Mouse (Mus musculus): ENCODE measurements around the gene Sh3d21. TPM values are rescaled to one million over a fixed set of nuclear protein-coding genes. Genes with fewer than 3 reads are reported as not detected.

Gene Sh3d21
- polyA plus RNA-seq, 1 experiment from 2014 or later = 2.7 TPM

DNA sequence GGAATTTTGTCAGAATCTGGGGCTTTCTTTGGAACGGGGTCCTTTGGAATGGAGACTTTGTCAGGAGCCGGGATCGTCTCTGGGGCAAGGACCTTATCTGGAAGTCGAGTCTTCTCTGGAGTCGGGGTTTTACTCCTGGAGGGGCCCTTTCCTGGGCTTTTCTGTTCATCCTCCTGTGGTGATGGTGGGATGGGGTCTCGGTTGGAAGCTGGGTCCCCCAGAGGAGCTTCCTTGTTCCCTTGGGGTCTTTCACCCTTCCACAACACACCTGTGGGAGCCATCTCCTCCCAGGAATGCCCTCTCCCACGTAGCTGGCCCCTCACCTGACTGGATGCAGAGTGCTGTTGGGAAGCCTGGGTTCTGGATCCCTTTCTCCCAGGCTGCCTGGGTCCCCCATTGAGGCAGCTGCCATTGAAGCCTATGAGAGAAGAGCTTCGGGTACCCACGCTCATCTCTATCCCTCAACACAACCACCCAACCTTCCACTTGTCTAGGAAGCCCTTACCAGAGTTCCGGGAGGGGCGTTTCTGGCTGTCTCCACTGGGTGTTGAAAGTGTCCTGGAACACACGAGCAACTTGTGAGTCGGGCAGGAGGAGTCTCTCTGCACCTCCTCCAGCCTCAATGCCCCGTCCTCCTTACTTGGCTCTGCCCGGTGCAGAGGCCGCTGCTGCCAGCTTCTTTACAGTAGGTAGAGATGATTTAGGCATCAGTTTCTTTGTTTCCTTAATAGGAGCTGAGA is 11.4 kb downstream of the Sh3d21 start:
- H3K36me3 ChIP-seq (ENCODE audit: control insufficient read depth, insufficient read depth, low read length) = no peaks in the 10 kb centered on the region
- no peak overlapping the region for H3K4me2 ChIP-seq
- H3K27ac ChIP-seq (ENCODE audit: low read depth, low read length) = no peak overlapping the region
- no peak overlapping the region for H3K9ac ChIP-seq (ENCODE audit: low read depth, low read length)
- peaks cover 12% of the 10 kb centered on the region for H3K27me3 ChIP-seq (ENCODE audit: control insufficient read depth, insufficient read depth, low read length)
- ATAC-seq (replicated peaks; ENCODE audit: insufficient number of reproducible peaks, low FRiP score, low TSS enrichment) = no peak
- 70% methylated on average over 16 of the region's 16 CpGs for WGBS (ENCODE audit: insufficient replicate concordance)
- peaks cover 40% of the 10 kb centered on the region for H3K4me1 ChIP-seq (ENCODE audit: control insufficient read depth, insufficient read depth, low read length)
- H3K4me3 ChIP-seq (ENCODE audit: low read depth, low read length) = no peak overlapping the region
- H3K9me3 ChIP-seq (replicated peaks; ENCODE audit: control insufficient read depth, low read length) = no peaks in the 10 kb centered on the region

DNA sequence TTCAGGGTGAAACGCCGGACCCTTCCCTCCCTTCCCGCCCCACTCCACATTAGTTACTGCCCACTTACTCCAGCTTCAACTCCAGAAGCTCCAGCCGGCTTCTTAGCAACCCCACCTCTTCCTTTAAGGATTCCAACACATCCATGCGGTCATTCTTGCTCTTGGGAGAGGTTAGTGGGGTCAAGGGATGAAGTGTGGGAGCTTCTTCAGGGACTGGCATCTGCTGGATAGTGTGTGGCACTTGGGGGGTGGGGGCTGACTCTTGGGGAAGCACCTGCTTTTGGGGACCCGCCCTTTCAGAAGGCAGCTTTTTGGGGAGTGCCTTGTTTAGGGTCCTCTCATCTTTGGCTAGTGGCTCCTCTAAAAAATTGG is 12.4 kb downstream of the Sh3d21 start:
- ATAC-seq (replicated peaks; ENCODE audit: insufficient number of reproducible peaks, low FRiP score, low TSS enrichment) = no peak
- Histone ChIP-seq H3K9me3 (replicated peaks; ENCODE audit: control insufficient read depth, low read length) (no peaks in the 10 kb centered on the region), H3K4me2 (peak overlapping the region; percentile 73), H3K36me3 (ENCODE audit: control insufficient read depth, insufficient read depth, low read length) (no peaks in the 10 kb centered on the region), H3K9ac (ENCODE audit: low read depth, low read length) (no peak overlapping the region), H3K4me3 (ENCODE audit: low read depth, low read length) (peak overlapping the region; percentile 18; the same call in 1 of the 2 replicates), H3K4me1 (ENCODE audit: control insufficient read depth, insufficient read depth, low read length) (peaks cover 40% of the 10 kb centered on the region), H3K27me3 (ENCODE audit: control insufficient read depth, insufficient read depth, low read length) (peaks cover 12% of the 10 kb centered on the region), H3K27ac (ENCODE audit: low read depth, low read length) (peak overlapping the region; percentile 60)
- WGBS (ENCODE audit: insufficient replicate concordance) = 63% methylated on average over 6 of the region's 6 CpGs

DNA sequence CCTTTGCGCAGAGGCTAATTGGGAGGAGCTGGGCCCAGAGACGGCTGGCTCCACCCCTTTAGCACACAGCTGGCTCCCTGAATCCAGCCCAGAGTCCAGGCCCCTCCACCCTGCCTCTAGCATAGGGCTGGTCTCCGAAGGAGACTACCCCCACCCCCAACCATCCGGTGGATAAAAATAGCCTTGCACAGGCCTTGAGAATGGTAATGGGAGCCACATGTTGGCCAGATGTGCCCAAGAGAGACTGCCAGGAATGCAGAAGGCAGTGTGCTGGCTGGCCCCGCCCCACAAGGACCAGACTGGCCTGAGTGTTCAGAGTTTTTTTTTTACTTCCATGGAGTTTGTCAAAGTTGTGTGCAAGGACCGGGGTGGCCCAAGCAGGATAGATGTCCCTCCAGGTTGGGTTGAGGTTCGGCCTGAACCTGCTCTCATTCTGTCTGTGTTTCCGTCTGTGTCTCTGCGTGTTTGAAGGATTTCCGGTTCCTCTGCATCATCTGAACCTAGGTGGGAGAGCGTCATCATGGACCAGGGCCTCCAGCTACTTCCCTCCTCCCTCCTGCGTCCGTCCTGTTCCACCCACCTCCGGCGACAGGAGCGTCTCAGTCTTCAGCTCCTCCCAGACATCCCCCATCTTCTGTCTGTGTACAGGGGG is 12.9 kb downstream of the Sh3d21 start:
- Histone ChIP-seq H3K4me2 (peak overlapping the region; percentile 73), H3K4me1 (ENCODE audit: control insufficient read depth, insufficient read depth, low read length) (peaks cover 37% of the 10 kb centered on the region), H3K27me3 (ENCODE audit: control insufficient read depth, insufficient read depth, low read length) (peaks cover 12% of the 10 kb centered on the region), H3K27ac (ENCODE audit: low read depth, low read length) (peak overlapping the region; percentile 60), H3K9ac (ENCODE audit: low read depth, low read length) (no peak overlapping the region), H3K9me3 (replicated peaks; ENCODE audit: control insufficient read depth, low read length) (no peaks in the 10 kb centered on the region), H3K36me3 (ENCODE audit: control insufficient read depth, insufficient read depth, low read length) (no peaks in the 10 kb centered on the region), H3K4me3 (ENCODE audit: low read depth, low read length) (peak overlapping the region; percentile 18; the same call in 1 of the 2 replicates)
- WGBS (ENCODE audit: insufficient replicate concordance) = 34% methylated on average over 16 of the region's 16 CpGs
- ATAC-seq (replicated peaks; ENCODE audit: insufficient number of reproducible peaks, low FRiP score, low TSS enrichment) = peak; percentile 40; the same call in 1 of the 2 replicates

DNA sequence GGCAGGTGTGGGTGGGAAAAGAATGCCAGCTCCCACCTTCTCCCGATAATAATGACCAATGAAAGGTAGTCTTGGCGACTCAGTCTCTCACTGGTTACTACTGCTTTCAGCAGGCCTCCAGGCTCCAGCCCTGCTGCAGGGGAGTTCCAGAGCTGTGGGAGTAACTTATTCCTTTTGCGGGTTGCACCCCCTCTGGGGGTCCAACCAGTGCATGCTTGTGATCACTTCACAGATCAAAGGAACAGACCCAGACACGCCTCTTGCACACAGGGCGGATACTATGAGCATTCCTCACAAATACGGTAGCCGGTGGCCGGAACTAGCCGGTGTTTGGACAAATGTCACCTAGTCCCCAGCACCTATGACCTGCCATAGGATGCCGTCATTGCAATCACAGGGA is 13.5 kb downstream of the Sh3d21 start:
- no peaks in the 10 kb centered on the region for H3K9me3 ChIP-seq (replicated peaks; ENCODE audit: control insufficient read depth, low read length)
- 51% methylated on average over 10 of the region's 10 CpGs for WGBS (ENCODE audit: insufficient replicate concordance)
- H3K27me3 ChIP-seq (ENCODE audit: control insufficient read depth, insufficient read depth, low read length) = peaks cover 12% of the 10 kb centered on the region
- H3K9ac ChIP-seq (ENCODE audit: low read depth, low read length) = peak overlapping the region; percentile 49; the same call in 1 of the 2 replicates
- no peak for ATAC-seq (replicated peaks; ENCODE audit: insufficient number of reproducible peaks, low FRiP score, low TSS enrichment)
- peaks cover 32% of the 10 kb centered on the region for H3K4me1 ChIP-seq (ENCODE audit: control insufficient read depth, insufficient read depth, low read length)
- 0 out of 2 replicates have a peak overlapping the region, but pooled peaks have one; percentile 43 for H3K27ac ChIP-seq (ENCODE audit: low read depth, low read length)
- no peaks in the 10 kb centered on the region for H3K36me3 ChIP-seq (ENCODE audit: control insufficient read depth, insufficient read depth, low read length)
- peak overlapping the region; percentile 73 for H3K4me2 ChIP-seq
- peak overlapping the region; percentile 72 for H3K4me3 ChIP-seq (ENCODE audit: low read depth, low read length)

DNA sequence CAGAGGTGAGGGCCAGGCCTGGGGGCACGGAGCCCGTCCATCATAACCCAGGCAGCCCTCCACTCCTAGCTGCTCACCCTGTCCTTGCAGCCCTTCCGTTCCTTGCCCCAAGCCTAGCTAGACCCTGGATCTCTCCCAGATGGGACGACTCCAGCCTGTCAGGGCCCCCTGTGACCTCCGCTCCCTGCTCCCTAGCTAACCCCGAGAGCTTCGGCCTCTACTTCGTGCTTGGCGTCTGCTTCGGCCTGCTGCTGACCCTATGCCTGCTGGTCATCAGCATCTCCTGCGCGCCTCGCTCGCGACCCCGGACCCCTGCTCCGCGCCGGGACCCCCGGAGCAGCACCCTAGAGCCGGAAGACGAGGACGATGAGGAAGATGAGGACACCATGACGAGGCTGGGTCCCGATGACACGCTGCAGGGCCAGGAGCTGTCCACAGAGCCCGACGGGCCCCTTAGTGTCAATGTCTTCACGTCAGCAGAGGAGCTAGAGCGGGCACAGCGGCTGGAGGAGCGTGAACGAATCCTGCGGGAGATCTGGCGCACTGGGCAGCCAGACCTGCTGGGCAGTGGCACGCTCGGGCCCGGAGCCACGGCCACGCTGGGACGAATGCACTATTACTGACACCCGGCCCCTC is 14.1 kb downstream of the Sh3d21 start:
- H3K9ac ChIP-seq (ENCODE audit: low read depth, low read length) = peak overlapping the region; percentile 73
- peaks cover 12% of the 10 kb centered on the region for H3K27me3 ChIP-seq (ENCODE audit: control insufficient read depth, insufficient read depth, low read length)
- peak overlapping the region; percentile 73 for H3K4me2 ChIP-seq
- ATAC-seq (replicated peaks; ENCODE audit: insufficient number of reproducible peaks, low FRiP score, low TSS enrichment) = no peak
- peaks cover 30% of the 10 kb centered on the region for H3K4me1 ChIP-seq (ENCODE audit: control insufficient read depth, insufficient read depth, low read length)
- H3K4me3 ChIP-seq (ENCODE audit: low read depth, low read length) = peak overlapping the region; percentile 72
- H3K9me3 ChIP-seq (replicated peaks; ENCODE audit: control insufficient read depth, low read length) = no peaks in the 10 kb centered on the region
- H3K36me3 ChIP-seq (ENCODE audit: control insufficient read depth, insufficient read depth, low read length) = no peaks in the 10 kb centered on the region
- 18% methylated on average over 42 of the region's 42 CpGs for WGBS (ENCODE audit: insufficient replicate concordance)
- H3K27ac ChIP-seq (ENCODE audit: low read depth, low read length) = peak overlapping the region; percentile 87

DNA sequence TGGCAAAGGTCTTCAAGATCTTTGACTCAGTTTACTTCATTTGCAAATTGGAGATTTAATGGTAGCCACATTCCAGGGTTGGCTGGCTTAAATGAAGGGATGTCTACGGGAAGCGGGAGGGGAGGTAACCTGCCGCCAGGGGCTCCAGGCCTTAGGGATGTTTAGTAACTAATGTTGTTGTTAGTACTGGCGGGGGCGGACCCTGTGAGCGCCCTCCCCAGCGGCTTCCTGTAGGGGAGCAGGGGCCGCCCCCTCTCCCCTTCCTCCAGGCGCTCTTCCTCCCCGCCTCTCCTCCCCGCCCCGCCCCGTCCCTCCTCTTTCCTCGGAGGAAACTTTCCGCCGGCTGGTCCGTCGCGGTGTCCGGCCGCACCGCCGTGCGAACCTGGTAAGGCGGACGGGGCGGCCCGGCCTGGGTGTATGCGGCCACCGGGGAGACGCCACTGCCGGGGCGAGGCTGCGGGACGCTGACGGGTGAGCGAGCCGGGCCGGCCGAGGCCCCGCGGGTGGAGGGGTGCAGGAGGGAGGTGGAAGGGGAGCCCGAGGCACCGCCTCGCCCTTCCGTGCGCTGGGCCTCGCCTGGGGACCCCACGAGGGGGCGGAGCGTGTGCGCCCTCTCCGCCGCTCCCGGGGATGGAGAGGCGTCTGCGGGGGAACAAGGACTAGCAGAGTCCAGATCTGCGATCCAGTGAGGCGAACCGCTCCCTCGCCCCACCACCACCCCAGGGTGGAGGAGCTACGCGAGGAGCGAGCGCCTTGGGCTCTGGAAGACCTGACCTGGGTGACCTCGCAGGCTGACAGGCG is 14.9 kb downstream of the Sh3d21 start:
- 1% methylated on average over 67 of the region's 67 CpGs for WGBS (ENCODE audit: insufficient replicate concordance)
- Histone ChIP-seq H3K27ac (ENCODE audit: low read depth, low read length) (peak overlapping the region; percentile 87), H3K36me3 (ENCODE audit: control insufficient read depth, insufficient read depth, low read length) (no peaks in the 10 kb centered on the region), H3K4me2 (peak overlapping the region; percentile 73), H3K9ac (ENCODE audit: low read depth, low read length) (peak overlapping the region; percentile 73), H3K9me3 (replicated peaks; ENCODE audit: control insufficient read depth, low read length) (no peaks in the 10 kb centered on the region), H3K27me3 (ENCODE audit: control insufficient read depth, insufficient read depth, low read length) (peaks cover 12% of the 10 kb centered on the region), H3K4me3 (ENCODE audit: low read depth, low read length) (peak overlapping the region; percentile 72), H3K4me1 (ENCODE audit: control insufficient read depth, insufficient read depth, low read length) (peaks cover 30% of the 10 kb centered on the region)
- peak; percentile 60 for ATAC-seq (replicated peaks; ENCODE audit: insufficient number of reproducible peaks, low FRiP score, low TSS enrichment)

DNA sequence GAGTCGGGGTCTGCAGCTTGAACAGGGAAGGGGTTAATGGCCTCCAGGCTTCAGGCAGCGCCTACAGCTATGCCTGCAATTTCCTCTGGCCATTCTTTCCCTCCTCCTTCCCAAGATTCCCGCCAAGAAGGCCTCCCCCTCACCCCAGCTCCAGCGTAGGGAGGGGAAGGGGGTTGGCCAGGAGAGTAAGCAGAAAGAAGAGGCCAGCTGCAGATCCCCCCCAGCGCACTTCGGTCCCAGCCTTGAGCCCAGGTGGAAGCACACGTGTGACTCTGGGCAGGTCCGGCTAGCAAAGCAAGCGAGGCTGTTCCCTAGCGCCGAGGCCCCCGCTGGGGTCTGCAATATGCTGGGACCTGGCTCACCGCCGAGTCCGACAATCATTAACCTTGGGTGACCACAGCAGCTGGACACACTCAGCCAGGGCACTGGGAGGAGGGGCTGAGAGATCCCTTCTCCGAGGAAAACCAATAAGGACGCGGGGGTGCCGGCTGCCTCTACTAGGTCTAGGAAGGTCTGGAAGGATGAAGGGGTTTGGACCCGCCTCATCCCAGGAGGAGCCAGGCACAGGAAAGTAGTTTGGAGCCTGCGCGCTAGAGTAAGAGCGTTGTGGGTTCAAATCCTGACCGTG is 15.6 kb downstream of the Sh3d21 start, which contains the start of gene Eva1b:
TSS of gene Eva1b (plus strand) at position 212 of the 628 bp plus-strand sequence.
- H3K27ac ChIP-seq (ENCODE audit: low read depth, low read length) = peak within 1 kb of the TSS; percentile 87
- 1% methylated on average over 24 of the region's 24 CpGs for WGBS (ENCODE audit: insufficient replicate concordance)
- H3K36me3 ChIP-seq (ENCODE audit: control insufficient read depth, insufficient read depth, low read length) = no peaks in the 10 kb centered on the region
- peak within 1 kb of the TSS; percentile 73 for H3K4me2 ChIP-seq
- H3K9ac ChIP-seq (ENCODE audit: low read depth, low read length) = peak within 1 kb of the TSS; percentile 73
- no peaks in the 10 kb centered on the region for H3K9me3 ChIP-seq (replicated peaks; ENCODE audit: control insufficient read depth, low read length)
- ATAC-seq (replicated peaks; ENCODE audit: insufficient number of reproducible peaks, low FRiP score, low TSS enrichment) = peak; percentile 32; the same call in 1 of the 2 replicates
- peaks cover 30% of the 10 kb centered on the region for H3K4me1 ChIP-seq (ENCODE audit: control insufficient read depth, insufficient read depth, low read length)
- H3K27me3 ChIP-seq (ENCODE audit: control insufficient read depth, insufficient read depth, low read length) = peaks cover 12% of the 10 kb centered on the region
- H3K4me3 ChIP-seq (ENCODE audit: low read depth, low read length) = peak within 1 kb of the TSS; percentile 72

Measured in heart, embryonic 11.5 days (tissue).